Mouse (Mus musculus): ENCODE data around the gene Eml6. TPM values are rescaled to one million over a fixed set of nuclear protein-coding genes. Genes with fewer than 3 reads are reported as not detected.

The Eml6 gene
- polyA plus RNA-seq, 1 experiment from 2014 or later = 0.87 TPM

GRCm38 (mm10) chr11:29790796-29791195, 235.0 kb downstream of the Eml6 start:
- no peaks in the 10 kb centered on the region for H3K9me3 ChIP-seq (ENCODE audit: control insufficient read depth, low read length)
- no peaks in the 10 kb centered on the region for H3K4me1 ChIP-seq (replicated peaks; ENCODE audit: control insufficient read depth, insufficient read depth, low read length)
- no peak overlapping the region for H3K27ac ChIP-seq (ENCODE audit: low read depth)
- no peak overlapping the region for H3K4me3 ChIP-seq (ENCODE audit: low read depth, low read length)
- H3K36me3 ChIP-seq (ENCODE audit: control insufficient read depth, insufficient read depth, low read length) = no peaks in the 10 kb centered on the region
- no peak overlapping the region for H3K4me2 ChIP-seq (ENCODE audit: low read length)
- ATAC-seq (replicated peaks; ENCODE audit: low FRiP score, low TSS enrichment, low read depth) = no peak
- H3K27me3 ChIP-seq (replicated peaks; ENCODE audit: control insufficient read depth, insufficient read depth, low read length) = no peaks in the 10 kb centered on the region
- 79% methylated on average over 2 of the region's 2 CpGs for WGBS
- H3K9ac ChIP-seq (ENCODE audit: low read length) = no peak overlapping the region
- no peak for DNase-seq (ENCODE audit: low spot score)

- DNase-seq (ENCODE audit: low spot score) (no peak), ATAC-seq (replicated peaks; ENCODE audit: low FRiP score, low TSS enrichment, low read depth) (no peak)
- 75% methylated on average over 6 of the region's 6 CpGs for WGBS
Observed at GRCm38 (mm10) chr11:29788921-29789638, 236.8 kb downstream of the Eml6 start.

GRCm38 (mm10) chr11:29788499-29788898, 237.3 kb downstream of the Eml6 start:
- Histone ChIP-seq H3K36me3 (ENCODE audit: control insufficient read depth, insufficient read depth, low read length) (no peaks in the 10 kb centered on the region), H3K27me3 (replicated peaks; ENCODE audit: control insufficient read depth, insufficient read depth, low read length) (no peaks in the 10 kb centered on the region), H3K27ac (ENCODE audit: low read depth) (no peak overlapping the region), H3K4me1 (replicated peaks; ENCODE audit: control insufficient read depth, insufficient read depth, low read length) (no peaks in the 10 kb centered on the region), H3K9ac (ENCODE audit: low read length) (no peak overlapping the region), H3K9me3 (ENCODE audit: control insufficient read depth, low read length) (no peaks in the 10 kb centered on the region), H3K4me2 (ENCODE audit: low read length) (no peak overlapping the region), H3K4me3 (ENCODE audit: low read depth, low read length) (no peak overlapping the region)
- ATAC-seq (replicated peaks; ENCODE audit: low FRiP score, low TSS enrichment, low read depth) (no peak), DNase-seq (ENCODE audit: low spot score) (no peak)
- 68% methylated on average over 1 of the region's 1 CpGs for WGBS

More at GRCm38 (mm10) chr11:29788921-29789638, 236.8 kb downstream of the Eml6 start:
- H3K36me3 ChIP-seq (ENCODE audit: control insufficient read depth, insufficient read depth, low read length) = no peaks in the 10 kb centered on the region
- no peak overlapping the region for H3K4me3 ChIP-seq (ENCODE audit: low read depth, low read length)
- H3K27ac ChIP-seq (ENCODE audit: low read depth) = no peak overlapping the region
- H3K27me3 ChIP-seq (replicated peaks; ENCODE audit: control insufficient read depth, insufficient read depth, low read length) = no peaks in the 10 kb centered on the region
- no peak overlapping the region for H3K9ac ChIP-seq (ENCODE audit: low read length)
- H3K4me1 ChIP-seq (replicated peaks; ENCODE audit: control insufficient read depth, insufficient read depth, low read length) = no peaks in the 10 kb centered on the region
- no peaks in the 10 kb centered on the region for H3K9me3 ChIP-seq (ENCODE audit: control insufficient read depth, low read length)
- no peak overlapping the region for H3K4me2 ChIP-seq (ENCODE audit: low read length)

- no peaks in the 10 kb centered on the region for H3K27me3 ChIP-seq (replicated peaks; ENCODE audit: control insufficient read depth, insufficient read depth, low read length)
- H3K36me3 ChIP-seq (ENCODE audit: control insufficient read depth, insufficient read depth, low read length) = no peaks in the 10 kb centered on the region
- WGBS = 11% methylated on average over 5 of the region's 5 CpGs
- H3K4me1 ChIP-seq (replicated peaks; ENCODE audit: control insufficient read depth, insufficient read depth, low read length) = no peaks in the 10 kb centered on the region
- H3K4me3 ChIP-seq (ENCODE audit: low read depth, low read length) = no peak overlapping the region
- no peak overlapping the region for H3K9ac ChIP-seq (ENCODE audit: low read length)
- ATAC-seq (replicated peaks; ENCODE audit: low FRiP score, low TSS enrichment, low read depth) (no peak), DNase-seq (ENCODE audit: low spot score) (no peak)
- no peak overlapping the region for H3K4me2 ChIP-seq (ENCODE audit: low read length)
- no peak overlapping the region for H3K27ac ChIP-seq (ENCODE audit: low read depth)
- no peaks in the 10 kb centered on the region for H3K9me3 ChIP-seq (ENCODE audit: control insufficient read depth, low read length)
Observed at GRCm38 (mm10) chr11:29787473-29787872, 238.4 kb downstream of the Eml6 start.

GRCm38 (mm10) chr11:29786583-29787219, 239.1 kb downstream of the Eml6 start:
- no peak for ATAC-seq (replicated peaks; ENCODE audit: low FRiP score, low TSS enrichment, low read depth)

GRCm38 (mm10) chr11:29779409-29780026, 246.3 kb downstream of the Eml6 start:
- H3K4me1 ChIP-seq (replicated peaks; ENCODE audit: control insufficient read depth, insufficient read depth, low read length) = 0 out of 2 replicates have a peak, but pooled peaks cover 1% of the 10 kb centered on the region
- DNase-seq (ENCODE audit: low spot score) (no peak), ATAC-seq (replicated peaks; ENCODE audit: low FRiP score, low TSS enrichment, low read depth) (no peak)
- H3K9me3 ChIP-seq (ENCODE audit: control insufficient read depth, low read length) = no peaks in the 10 kb centered on the region
- no peak overlapping the region for H3K4me3 ChIP-seq (ENCODE audit: low read depth, low read length)
- 45% methylated on average over 2 of the region's 2 CpGs for WGBS
- no peaks in the 10 kb centered on the region for H3K36me3 ChIP-seq (ENCODE audit: control insufficient read depth, insufficient read depth, low read length)
- H3K27ac ChIP-seq (ENCODE audit: low read depth) = no peak overlapping the region
- H3K27me3 ChIP-seq (replicated peaks; ENCODE audit: control insufficient read depth, insufficient read depth, low read length) = no peaks in the 10 kb centered on the region
- H3K9ac ChIP-seq (ENCODE audit: low read length) = no peak overlapping the region
- H3K4me2 ChIP-seq (ENCODE audit: low read length) = no peak overlapping the region

More at GRCm38 (mm10) chr11:29786583-29787219, 239.1 kb downstream of the Eml6 start:
- H3K9ac ChIP-seq (ENCODE audit: low read length) = no peak overlapping the region
- H3K27me3 ChIP-seq (replicated peaks; ENCODE audit: control insufficient read depth, insufficient read depth, low read length) = no peaks in the 10 kb centered on the region
- H3K36me3 ChIP-seq (ENCODE audit: control insufficient read depth, insufficient read depth, low read length) = no peaks in the 10 kb centered on the region
- H3K9me3 ChIP-seq (ENCODE audit: control insufficient read depth, low read length) = no peaks in the 10 kb centered on the region
- no peak for DNase-seq (ENCODE audit: low spot score)
- H3K4me1 ChIP-seq (replicated peaks; ENCODE audit: control insufficient read depth, insufficient read depth, low read length) = no peaks in the 10 kb centered on the region
- H3K4me3 ChIP-seq (ENCODE audit: low read depth, low read length) = no peak overlapping the region
- no peak overlapping the region for H3K27ac ChIP-seq (ENCODE audit: low read depth)
- H3K4me2 ChIP-seq (ENCODE audit: low read length) = no peak overlapping the region
- 81% methylated on average over 6 of the region's 6 CpGs for WGBS

GRCm38 (mm10) chr11:29778936-29779335, 246.9 kb downstream of the Eml6 start:
- Histone ChIP-seq H3K9me3 (ENCODE audit: control insufficient read depth, low read length) (no peaks in the 10 kb centered on the region), H3K4me2 (ENCODE audit: low read length) (no peak overlapping the region), H3K27ac (ENCODE audit: low read depth) (no peak overlapping the region), H3K4me1 (replicated peaks; ENCODE audit: control insufficient read depth, insufficient read depth, low read length) (0 out of 2 replicates have a peak, but pooled peaks cover 4% of the 10 kb centered on the region), H3K4me3 (ENCODE audit: low read depth, low read length) (no peak overlapping the region), H3K36me3 (ENCODE audit: control insufficient read depth, insufficient read depth, low read length) (no peaks in the 10 kb centered on the region), H3K9ac (ENCODE audit: low read length) (no peak overlapping the region), H3K27me3 (replicated peaks; ENCODE audit: control insufficient read depth, insufficient read depth, low read length) (no peaks in the 10 kb centered on the region)
- 77% methylated on average over 3 of the region's 3 CpGs for WGBS
- ATAC-seq (replicated peaks; ENCODE audit: low FRiP score, low TSS enrichment, low read depth) (no peak), DNase-seq (ENCODE audit: low spot score) (no peak)

GRCm38 (mm10) chr11:29777964-29778363, 247.9 kb downstream of the Eml6 start:
- Histone ChIP-seq H3K4me2 (ENCODE audit: low read length) (no peak overlapping the region), H3K9me3 (ENCODE audit: control insufficient read depth, low read length) (no peaks in the 10 kb centered on the region), H3K4me3 (ENCODE audit: low read depth, low read length) (no peak overlapping the region), H3K36me3 (ENCODE audit: control insufficient read depth, insufficient read depth, low read length) (no peaks in the 10 kb centered on the region), H3K9ac (ENCODE audit: low read length) (no peak overlapping the region), H3K27me3 (replicated peaks; ENCODE audit: control insufficient read depth, insufficient read depth, low read length) (no peaks in the 10 kb centered on the region), H3K27ac (ENCODE audit: low read depth) (no peak overlapping the region), H3K4me1 (replicated peaks; ENCODE audit: control insufficient read depth, insufficient read depth, low read length) (0 out of 2 replicates have a peak, but pooled peaks cover 4% of the 10 kb centered on the region)
- DNase-seq (ENCODE audit: low spot score) = no peak
- no peak for ATAC-seq (replicated peaks; ENCODE audit: low FRiP score, low TSS enrichment, low read depth)
